Mouse (Mus musculus): ENCODE results near the gene Dnm3. TPM values are rescaled to one million over a fixed set of nuclear protein-coding genes. Genes with fewer than 3 reads are reported as not detected.

The Dnm3 gene
- polyA plus RNA-seq, 2 experiments from 2014 or later, result 0.41 to 0.55 TPM

DNA sequence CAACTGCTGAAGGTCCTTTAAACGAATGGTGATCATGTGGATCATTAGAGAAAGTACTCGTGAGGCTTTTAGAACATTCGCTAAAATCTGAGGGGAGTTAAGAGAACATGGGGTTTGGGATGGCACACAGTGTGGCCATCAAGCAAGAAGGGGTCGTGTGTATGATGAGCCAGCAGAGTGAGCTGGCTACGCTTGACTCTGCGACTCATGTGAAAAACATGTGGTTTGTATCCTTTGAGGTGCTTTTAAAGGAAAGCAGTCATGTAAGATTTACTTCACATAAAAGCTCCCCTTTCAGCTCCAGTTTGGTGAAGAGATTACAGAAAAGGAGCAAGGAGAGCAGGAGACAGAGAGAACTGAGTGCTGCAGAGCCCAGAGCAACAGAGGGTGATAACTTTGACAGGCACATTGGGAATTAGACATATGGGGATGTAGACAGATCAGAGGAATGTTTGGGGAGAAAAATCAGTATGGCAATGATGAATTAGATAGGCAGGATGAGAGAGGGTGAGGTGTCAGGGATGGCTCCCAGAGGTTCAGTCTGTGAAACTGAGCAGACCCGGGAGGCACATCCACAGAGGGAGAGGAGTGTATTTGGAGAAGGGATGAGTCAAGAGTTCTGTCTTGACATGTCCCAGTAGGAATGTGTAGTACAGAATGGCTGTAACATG is 234.7 kb downstream of the Dnm3 start:
- no peak for ATAC-seq

- ATAC-seq, result no peak
Observed at GRCm38 (mm10) chr1:162240720-162241119, 237.1 kb downstream of the Dnm3 start.

GRCm38 (mm10) chr1:162238646-162239045 is 239.2 kb downstream of the Dnm3 start:
- ATAC-seq, result no peak

- ATAC-seq, result no peak
Observed at GRCm38 (mm10) chr1:162236624-162237159, 241.1 kb downstream of the Dnm3 start.

DNA sequence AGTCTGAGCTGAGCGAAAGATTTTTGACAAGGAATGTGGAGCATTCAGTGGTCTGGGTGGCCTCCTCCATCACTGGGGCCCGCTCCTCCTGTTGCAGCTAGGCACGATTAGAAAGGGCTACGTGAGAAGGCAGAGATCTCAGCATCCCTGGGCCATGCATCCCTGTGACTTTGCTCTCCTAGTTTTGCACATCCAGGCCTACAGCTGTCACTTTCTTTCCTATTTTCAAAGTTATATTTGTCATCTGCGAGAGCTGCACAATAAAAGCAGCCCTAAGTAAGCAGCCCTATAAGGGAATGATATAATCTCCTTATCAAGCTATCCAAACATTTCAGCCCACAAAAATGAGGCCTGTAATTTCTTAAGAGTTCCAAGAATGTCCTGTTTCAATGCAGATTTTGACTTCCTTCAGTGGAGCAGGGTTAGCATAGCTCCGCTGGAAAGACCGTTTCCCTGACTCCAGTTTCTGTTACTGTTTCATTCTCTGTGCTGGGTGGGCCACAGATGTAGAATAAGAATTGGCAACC is 252.2 kb downstream of the Dnm3 start:
- no peak for ATAC-seq

DNA sequence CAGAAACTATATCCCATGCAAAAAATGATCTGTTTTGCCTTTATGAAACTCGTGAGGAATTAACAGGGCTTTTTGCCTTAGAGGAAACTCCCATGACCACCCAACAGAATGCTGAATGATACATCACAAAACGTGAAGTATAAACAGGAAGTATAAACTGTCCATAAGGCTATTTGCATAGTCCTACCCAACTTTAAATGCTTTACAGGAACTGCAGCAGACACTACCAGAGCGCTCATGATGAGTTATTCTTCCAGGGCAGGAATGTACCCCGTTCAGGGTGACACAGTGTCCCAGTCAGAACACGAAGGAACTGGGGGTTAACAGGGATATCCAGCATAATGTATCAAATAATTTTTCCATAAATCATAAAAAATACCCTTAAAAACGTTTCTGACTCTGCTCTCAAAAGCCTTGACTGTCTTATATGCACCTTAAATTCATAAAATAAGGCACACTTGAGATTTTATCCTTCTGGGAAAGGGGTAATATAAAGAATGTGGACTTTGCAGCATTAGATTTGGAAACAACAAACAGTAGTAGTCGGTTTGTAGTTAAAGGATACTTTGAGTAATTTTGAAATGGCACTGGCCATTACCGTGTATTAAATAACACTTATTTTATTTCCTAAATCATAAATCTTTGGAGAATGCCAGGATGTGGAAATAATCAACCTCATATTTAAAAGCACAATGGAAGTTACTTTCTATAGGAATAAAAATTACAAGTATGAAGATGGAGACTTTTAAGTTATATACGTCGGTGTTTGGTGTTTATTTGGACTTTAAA is 252.8 kb downstream of the Dnm3 start:
- no peak for ATAC-seq

GRCm38 (mm10) chr1:162224061-162224460 is 253.8 kb downstream of the Dnm3 start:
- no peak for ATAC-seq

DNA sequence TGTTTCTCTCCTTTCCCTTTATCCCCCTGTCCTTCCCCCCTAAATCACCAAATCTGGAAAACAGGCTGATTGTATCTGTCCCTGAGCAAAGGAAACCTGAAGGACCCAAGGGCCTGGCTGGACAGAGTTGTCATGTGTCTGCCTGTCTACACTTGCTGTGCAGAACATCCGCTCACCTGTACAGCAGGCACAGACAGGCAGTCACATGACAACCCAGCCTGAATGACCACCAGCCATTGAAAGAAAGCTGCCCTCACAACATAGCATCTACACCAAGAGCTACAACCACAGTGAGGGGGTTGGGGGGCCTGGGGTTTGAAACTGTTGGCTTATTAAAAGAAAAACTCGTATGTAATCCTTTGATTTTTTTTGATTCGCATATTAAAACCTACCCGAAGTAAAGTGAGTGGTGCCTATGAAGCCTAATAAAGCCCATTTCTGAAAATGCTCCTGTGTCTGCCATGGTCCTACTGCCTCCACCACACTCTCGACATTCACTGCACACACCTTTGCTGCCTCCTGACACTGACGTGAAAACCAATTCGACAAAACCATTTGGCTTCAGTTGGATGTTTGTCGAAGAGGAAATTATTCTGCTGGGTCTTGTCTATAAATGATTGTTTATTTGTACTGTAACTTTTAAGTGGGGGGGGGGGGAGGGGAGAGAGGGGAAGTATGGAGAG is 254.4 kb downstream of the Dnm3 start:
- no peak for ATAC-seq

- ATAC-seq, result no peak
Observed at GRCm38 (mm10) chr1:162222353-162222752, 255.5 kb downstream of the Dnm3 start.

GRCm38 (mm10) chr1:162221801-162222301 is 256.0 kb downstream of the Dnm3 start:
- no peak for ATAC-seq

- ATAC-seq, result no peak
Observed at GRCm38 (mm10) chr1:162220891-162221290, 256.9 kb downstream of the Dnm3 start.

GRCm38 (mm10) chr1:162219781-162220180 is 258.1 kb downstream of the Dnm3 start:
- ATAC-seq, result no peak

DNA sequence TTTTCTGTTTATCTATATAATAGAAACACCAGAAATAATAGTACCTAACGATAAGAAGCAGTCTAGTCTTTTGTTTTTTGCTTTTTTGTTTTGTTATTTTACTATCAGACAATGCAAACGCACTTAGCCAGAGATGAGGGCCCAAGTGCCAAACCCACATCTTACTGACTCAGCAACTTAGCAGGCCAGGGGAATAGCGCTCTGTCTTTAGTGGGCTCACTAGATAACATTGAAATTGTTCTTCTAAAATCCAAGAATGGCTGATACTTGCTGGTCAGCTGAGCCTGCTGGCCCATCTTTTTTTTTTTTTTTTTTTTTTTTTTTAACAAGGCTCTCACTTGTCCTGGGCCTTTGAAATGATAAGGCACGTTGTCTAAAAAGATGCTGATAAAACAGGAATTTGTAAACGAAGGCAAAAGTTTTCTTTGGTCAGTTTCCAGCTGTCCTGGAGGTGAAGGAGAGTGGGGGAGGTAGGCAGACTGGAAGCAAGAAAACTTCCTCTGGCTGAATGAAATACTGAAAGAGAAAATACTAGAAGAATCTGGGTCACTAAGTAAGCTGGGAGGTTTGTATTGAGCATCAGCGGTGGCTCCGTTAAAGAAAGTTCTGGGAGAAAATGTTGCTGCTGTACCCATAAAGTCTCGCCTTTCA is 259.2 kb downstream of the Dnm3 start:
- no peak for ATAC-seq

DNA sequence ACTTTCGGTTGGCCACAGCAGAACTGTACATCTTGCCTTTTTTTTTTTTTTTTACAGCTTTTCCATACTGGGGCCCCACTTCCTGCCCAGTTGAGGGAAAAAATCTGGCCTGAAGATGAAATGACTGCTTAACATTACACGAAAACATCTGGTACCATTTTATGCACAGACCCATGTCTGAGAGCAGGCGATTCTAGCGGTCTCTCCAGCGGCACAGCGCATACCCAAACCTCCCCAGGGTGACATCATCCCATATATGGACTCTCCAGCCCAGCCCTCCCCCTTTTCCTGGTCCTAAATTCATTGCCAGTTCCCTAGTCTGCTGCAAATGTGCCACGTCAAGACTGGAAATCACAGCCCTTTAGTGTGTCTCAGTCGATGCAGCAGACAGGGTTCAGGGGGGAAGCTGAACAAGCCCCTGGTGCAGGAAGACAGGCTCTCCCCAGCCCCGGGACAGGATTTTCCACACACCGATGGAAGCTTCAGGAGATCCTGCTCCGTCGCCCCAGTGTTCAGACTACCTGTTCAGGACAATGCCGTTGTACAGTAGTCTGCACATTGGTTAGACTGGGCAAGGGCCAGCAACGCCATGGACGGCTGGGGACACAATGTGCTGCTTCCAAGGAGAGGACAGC is 260.4 kb downstream of the Dnm3 start:
- no peak for ATAC-seq

GRCm38 (mm10) chr1:162216656-162217055 is 261.2 kb downstream of the Dnm3 start:
- ATAC-seq, result no peak

DNA sequence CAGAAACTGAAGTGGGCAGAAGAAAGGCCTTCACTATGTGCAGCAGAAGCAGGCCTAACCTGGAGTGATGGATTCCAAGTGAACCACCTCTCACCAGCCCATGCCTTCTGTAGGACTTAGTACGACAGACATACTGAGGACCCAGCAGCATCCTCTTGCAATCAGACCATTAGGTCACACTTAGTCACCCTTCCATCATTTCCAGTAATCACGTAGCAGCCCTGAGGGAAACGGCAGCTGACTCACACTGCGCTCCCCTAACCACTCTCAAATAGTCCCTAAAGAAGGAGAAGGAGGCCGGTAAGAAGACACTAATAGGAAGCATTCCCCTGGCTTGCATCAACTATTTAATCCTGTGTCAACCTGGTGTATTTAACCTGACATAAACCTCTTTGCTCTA is 262.1 kb downstream of the Dnm3 start:
- no peak for ATAC-seq

DNA sequence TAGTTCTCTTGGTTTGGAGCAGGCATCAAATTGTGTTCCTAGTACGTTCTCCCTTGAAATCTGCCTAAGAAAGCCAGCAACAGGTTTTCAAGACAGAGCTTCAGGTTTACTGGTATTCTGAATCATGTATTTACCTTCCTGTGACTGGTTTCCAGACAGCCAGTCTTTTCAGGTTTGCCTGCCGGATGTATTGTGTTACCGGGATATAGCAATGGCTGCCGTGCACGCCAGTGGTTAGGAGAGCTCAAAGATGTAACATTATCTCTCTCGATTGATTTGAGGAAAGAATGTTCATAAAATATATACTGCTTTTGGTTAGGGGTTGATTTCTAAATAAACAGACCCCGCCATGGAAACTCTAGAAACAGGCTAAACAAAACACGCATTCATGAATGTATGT is 264.8 kb downstream of the Dnm3 start:
- ATAC-seq, result no peak

GRCm38 (mm10) chr1:162210529-162210928 is 267.3 kb downstream of the Dnm3 start:
- no peak for ATAC-seq

- ATAC-seq, result no peak
Observed at GRCm38 (mm10) chr1:162209487-162210149, 268.2 kb downstream of the Dnm3 start.

- ATAC-seq, result no peak
Observed at GRCm38 (mm10) chr1:162209010-162209409, 268.8 kb downstream of the Dnm3 start.

- ATAC-seq, result peak; percentile 19
Observed at GRCm38 (mm10) chr1:162207708-162208043, 270.2 kb downstream of the Dnm3 start.
